Mouse (Mus musculus): ENCODE measurements at regions not wholly inside any gene's neighbourhood (a gene's known extent, or its start where the extent isn't known, plus 50 kb on each side); places are given as distances from the start of the nearest gene placed in this dataset.

GRCm38 (mm10) chr10:29689529-29689928, 153.9 kb upstream of the Rspo3 start:
- TF ChIP-seq CTCF (IDR thresholded peaks at IDR 0.05; ENCODE audit: extremely low read depth, insufficient read depth, low read length) (no peak), POLR2A (IDR thresholded peaks at IDR 0.05; ENCODE audit: extremely low read depth, insufficient read depth, low read length) (no peak)
